Mouse (Mus musculus): ENCODE data around the gene Nxph4.

Gene Nxph4

GRCm38 (mm10) chr10:127534036-127534928 is at the start of gene Nxph4:
Gene Nxph4 (minus strand): TSS chr10:127534559.
- no peak for DNase-seq (ENCODE audit: low spot score in 2 of 2)

DNA sequence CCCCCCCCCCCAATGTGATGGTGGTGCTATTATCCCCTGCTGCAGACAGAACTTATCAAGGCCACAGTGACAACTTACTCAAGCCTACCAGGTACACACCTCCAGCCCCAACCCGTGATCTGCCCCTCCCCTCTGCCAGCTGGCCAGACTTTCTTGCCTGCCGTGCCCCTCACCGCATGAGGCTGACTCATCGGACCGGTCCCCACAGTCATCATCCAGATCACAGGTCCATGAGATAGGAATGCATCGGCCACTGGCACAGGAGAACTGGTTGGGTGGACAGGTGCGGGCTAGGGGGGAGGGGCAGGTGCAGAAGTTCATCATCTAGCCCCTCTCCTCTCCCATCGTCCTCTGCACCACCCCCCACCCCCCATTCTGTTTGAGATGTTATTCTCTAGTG is 49.3 kb upstream of the Nxph4 start:
- DNase-seq (ENCODE audit: low spot score in 2 of 2), result no peak

DNA sequence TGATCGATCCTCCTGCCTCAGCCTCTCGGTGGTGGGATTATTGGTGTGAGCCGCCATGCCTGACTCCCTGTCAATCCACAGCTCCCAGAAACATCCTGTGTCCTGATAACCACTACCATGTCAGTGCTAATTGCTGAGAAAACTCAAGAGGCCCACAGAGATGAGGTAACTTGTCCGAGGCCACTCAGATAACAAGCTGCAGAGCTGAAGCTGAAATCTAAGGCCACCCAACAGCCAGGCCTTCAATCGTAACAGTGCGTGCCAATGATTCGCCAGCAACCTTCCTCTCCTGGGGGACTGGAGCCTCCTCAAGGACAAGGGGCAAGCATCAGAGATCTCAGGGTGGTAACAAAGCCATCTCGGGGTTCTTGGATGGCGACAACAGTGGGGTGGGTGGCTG is 46.9 kb upstream of the Nxph4 start:
- no peak for DNase-seq (ENCODE audit: low spot score in 2 of 2)

DNA sequence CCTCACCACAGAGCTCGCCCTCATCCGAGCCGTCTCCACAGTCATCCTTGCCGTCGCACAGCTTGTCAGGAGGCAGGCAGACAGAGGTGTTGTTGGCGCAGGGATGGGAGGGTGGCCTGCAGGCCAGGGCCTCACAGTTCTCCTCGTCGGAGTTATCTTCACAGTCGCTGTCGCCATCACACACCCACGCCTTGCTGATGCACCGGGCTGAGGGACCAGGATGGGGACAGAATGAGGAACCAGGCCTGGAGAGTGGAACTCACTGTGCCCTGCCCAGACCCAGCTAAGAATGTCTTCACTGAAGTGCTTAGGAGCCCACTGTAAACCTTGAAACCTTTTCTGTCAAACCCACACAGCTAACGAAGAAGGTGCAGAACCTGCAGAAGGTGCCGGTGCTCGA is 43.6 kb upstream of the Nxph4 start:
- DNase-seq (ENCODE audit: low spot score in 2 of 2), result no peak

GRCm38 (mm10) chr10:127577156-127577555 is 42.8 kb upstream of the Nxph4 start:
- DNase-seq (ENCODE audit: low spot score in 2 of 2), result no peak

DNA sequence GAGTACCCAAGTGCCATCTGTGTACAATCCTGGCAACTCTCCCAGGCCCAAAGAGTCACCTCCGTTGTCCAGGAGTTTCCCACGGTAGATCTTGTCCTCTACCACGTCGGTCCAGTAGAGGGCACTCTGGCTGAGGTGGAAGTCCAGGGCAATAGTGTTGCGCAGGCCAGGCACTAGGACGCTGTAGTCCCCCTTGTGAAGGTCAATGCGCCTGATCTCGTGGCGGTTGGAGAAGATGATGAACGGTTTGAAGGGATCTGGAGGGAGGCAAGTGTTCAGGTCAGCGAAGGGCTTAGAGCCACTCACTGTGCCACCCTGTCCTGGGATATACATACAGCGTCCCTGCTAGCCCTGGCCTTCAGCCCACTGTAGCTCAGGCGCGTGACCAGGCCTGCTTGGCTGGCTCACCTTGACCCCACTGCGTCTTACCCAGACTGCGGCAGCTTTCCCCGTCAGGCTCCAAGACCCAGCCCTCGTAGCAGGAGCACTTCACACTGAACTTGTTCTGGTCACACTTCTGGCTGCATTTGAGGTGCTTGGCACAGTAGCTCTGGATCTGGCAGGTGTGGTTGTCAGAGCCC is 42.1 kb upstream of the Nxph4 start:
- peak in 1 of 2 experiments; percentile 50 for DNase-seq (ENCODE audit: low spot score in 2 of 2)

DNA sequence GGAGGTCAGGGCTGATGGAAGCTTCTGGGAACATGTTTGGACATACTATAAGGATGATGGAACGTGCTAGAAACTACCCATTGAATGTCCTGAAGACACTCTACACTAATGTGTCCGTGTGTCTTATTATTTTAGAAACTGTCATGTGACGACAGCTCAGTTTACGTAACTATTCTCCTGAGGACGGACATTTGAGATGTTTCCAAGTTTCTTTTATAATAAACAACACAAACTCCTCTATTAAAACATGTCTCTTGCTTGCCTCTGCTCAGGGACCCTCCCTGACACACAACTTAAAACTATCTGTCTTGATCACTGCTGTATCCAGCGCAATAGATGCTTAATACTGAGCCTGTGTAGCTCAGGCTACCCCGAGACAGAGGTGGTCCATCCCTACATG is 41.4 kb upstream of the Nxph4 start:
- no peak for DNase-seq (ENCODE audit: low spot score in 2 of 2)

DNA sequence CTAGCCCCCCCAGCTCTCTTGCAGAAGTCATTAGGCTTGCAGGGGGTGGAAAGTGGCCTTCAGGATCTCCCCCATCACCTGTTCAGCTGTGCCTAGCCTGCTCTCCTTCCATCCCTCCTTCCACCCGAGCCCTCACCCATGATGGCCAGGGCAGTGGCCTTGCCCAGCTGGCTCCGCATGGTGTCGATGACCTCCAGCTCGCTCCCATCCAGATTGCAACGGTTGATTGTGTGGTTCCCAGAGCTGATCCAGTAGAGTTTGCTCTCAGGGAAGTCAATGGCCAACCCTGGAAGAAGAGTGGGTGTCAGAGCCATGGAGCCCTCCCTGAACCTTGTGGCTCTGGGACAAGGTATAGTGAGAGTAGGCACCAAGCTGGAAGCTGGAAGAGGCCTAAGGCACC is 37.9 kb upstream of the Nxph4 start:
- no peak for DNase-seq (ENCODE audit: low spot score in 2 of 2)

DNA sequence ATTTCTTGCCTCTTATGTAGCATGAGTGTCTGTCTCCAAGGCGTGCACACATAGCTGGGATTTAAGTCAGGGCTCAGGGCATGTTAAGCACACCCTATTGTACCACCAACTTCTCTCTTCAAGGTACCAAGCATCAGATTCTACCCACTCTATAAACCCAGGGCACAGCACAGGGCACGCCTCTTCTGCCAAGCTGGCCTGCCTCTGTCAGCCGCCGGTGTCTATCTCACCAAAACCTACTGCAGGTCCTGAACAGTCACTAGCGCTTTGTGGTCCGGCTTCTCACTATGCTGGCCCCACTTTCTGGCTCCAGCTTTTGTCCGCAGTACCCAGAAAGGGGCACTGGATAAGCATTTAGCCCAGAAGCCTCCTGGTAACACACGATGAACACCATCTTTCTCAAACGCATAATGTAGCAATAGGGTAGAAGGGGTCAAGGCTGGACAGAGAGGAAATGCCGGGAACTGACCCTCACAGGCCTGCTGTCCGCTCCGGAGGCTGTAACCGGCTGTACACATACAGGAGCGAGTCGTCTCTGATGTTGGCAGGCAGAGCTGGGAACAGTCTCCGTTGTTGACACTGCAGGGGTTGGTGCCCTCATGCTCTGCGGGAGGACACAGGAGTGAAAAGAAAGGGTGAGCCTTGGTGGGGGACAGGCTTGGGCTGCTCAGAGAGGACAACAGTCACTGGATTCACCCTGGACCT is 36.7 kb upstream of the Nxph4 start:
- no peak for DNase-seq (ENCODE audit: low spot score in 2 of 2)

DNA sequence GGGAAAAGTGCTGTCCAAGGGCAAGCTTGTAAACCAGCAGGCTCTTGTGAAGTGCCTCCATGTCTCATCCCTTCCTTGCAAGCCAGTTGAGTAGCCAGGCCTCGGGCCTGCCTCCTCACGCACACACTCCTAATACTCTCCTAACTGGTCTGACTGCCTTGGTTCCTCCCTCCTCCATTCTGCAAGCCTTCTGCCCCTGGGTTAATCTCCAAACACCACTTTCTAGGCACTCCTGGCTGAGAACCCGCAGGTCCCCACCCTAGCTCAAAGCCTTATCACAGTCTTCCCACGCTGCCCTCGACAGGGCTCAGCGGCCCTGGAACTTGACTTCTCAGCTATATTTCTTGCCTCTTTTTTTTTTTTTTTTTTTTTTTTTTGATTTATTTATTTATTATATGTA is 36.0 kb upstream of the Nxph4 start:
- no peak for DNase-seq (ENCODE audit: low spot score in 2 of 2)

- DNase-seq (ENCODE audit: low spot score in 2 of 2), result peak in 1 of 2 experiments; percentile 72
These were observed 35.1 kb upstream of the Nxph4 start for GRCm38 (mm10) chr10:127569450-127569849.

DNA sequence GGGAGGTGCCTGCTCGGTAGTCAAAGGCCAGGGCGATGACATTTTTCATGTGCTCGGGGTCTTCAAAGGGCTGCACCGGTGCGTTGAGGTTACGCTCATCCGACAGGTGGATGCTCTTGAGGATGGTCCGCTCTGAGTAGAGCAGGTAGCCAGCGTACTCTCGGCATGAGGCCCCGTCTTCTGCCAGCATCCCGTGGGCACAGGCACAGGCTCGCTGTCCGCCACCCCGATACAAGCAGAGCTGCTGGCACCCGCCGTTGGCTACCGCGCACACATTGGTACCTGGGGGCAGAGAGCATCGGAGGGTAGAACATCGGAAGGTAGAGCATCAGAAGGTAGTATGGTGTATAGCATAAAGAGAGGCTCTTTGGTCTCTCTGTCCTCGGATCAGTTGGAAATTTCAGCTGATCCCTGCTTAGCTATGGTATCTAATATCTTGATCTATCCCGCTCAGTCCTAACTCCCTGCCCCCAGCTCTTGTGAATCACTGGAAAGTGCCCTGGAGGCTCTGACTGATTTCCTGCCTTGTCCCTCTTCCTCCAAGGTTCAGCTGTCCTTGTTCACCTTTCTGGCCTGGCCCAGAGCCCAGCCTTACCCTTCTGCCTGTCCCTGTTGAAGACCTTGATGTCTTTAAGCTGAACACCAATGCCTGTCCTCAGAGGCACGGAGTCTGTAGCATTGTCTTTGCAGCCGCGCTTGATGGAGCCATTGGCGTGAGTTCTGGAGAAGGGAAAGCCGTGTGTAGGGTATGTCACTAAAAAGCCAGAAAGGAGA is 32.4 kb upstream of the Nxph4 start:
- no peak for DNase-seq (ENCODE audit: low spot score in 2 of 2)

GRCm38 (mm10) chr10:127564301-127564700 is 29.9 kb upstream of the Nxph4 start:
- no peak for DNase-seq (ENCODE audit: low spot score in 2 of 2)

- DNase-seq (ENCODE audit: low spot score in 2 of 2), result no peak
These were observed 29.5 kb upstream of the Nxph4 start for GRCm38 (mm10) chr10:127563840-127564239.

DNA sequence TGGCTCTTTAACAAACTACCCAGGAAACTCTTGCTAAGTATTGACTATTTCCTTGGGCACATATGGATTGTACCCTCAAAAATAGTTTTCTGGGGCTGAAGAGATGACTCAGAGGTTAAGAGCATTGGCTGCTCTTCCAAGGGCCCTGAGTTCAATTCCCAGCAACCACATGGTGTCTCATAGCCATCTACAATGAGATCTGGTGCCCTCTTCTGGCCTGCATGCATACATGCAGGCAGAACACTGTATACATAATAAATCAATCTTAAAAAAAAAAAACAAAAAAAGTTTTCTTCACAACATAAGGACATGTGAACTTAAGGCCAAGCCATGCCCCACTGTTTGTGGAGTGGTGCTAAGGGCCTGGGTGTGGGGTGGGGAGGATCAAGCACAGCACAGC is 26.8 kb upstream of the Nxph4 start:
- no peak for DNase-seq (ENCODE audit: low spot score in 2 of 2)

- DNase-seq (ENCODE audit: low spot score in 2 of 2), result no peak
These were observed 23.0 kb upstream of the Nxph4 start for GRCm38 (mm10) chr10:127557397-127557796.

GRCm38 (mm10) chr10:127555703-127556102 is 21.3 kb upstream of the Nxph4 start:
- DNase-seq (ENCODE audit: low spot score in 2 of 2), result no peak

DNA sequence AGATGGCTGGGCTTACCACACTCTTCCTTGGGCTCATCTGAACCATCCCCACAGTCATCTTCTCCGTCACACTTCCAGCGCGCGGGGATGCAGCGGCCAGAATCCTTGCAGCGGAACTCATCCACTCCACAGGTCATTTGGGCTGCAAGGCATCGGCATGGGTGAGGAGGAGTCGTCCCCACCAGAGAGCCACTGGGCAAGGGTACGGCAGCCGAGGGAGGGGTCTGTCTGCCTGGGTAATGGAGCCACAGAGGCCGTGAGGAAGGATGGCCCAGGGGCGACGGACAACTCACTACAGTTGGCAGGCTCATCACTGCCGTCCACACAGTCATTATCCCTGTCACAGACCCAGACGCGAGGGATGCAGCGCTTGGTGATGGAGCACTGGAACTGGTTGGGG is 15.5 kb upstream of the Nxph4 start:
- no peak for DNase-seq (ENCODE audit: low spot score in 2 of 2)

- DNase-seq (ENCODE audit: low spot score in 2 of 2), result no peak
These were observed 13.9 kb upstream of the Nxph4 start for GRCm38 (mm10) chr10:127548236-127548635.

DNA sequence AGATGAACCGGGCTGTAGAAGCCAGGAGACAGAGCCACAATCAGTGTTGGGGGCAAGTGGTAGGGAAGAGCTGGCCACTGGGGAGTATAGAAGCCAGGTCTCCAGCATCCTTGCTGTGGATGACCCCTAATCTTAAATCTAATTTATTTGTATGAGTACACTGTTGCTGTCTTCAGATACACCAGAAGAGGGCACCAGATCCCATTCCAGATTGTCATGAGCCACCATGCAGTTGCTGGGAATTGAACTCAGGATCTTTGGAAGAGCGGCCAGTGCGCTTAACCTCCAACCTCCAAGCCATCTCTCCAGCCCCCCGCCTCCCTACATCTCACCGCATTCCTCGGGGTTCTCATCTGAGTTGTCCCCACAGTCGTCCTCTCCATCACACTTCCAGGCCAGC is 12.1 kb upstream of the Nxph4 start:
- DNase-seq (ENCODE audit: low spot score in 2 of 2), result no peak

GRCm38 (mm10) chr10:127544375-127544774 is 10.0 kb upstream of the Nxph4 start:
- no peak for DNase-seq (ENCODE audit: low spot score in 2 of 2)

GRCm38 (mm10) chr10:127543916-127544315 is 9.6 kb upstream of the Nxph4 start:
- DNase-seq (ENCODE audit: low spot score in 2 of 2), result no peak
